Mouse (Mus musculus) adrenal gland, postnatal 25 days (tissue): Measurements from ENCODE around the gene Foxc2. TPM values are rescaled to one million over a fixed set of nuclear protein-coding genes. Genes with fewer than 3 reads are reported as not detected.
A peak's percentile ranks its signal among the peaks of the same experiment; 100 is the strongest.

Source experiments
- DNase-seq: peaks from one replicate; pipeline ENCODE4 v3.0.0; 2021; ENCODE audit warnings: mixed read lengths
- long read RNA-seq: library from polyadenylated mRNA; stranded (forward); transcript quantifications from one replicate; pipeline ENCODE4 v2.0.0, GENCODE M21; 2021
- total RNA-seq: library from RNA; stranded (reverse); gene quantifications from 2 replicates; pipeline ENCODE4 v1.2.3, GENCODE M21; 2021

The Foxc2 gene
- 2.7 and 3.6 TPM in 2 replicates for total RNA-seq
- long read RNA-seq, partial matches to known transcripts, result 0 of 3 reads
- long read RNA-seq, other reads (novel, unspliced or antisense), result 0 of 3 reads

- DNase-seq, result peak; percentile 80
Measured at GRCm38 (mm10) chr8:121115948-121116347, at the start of gene Foxc2. Gene Foxc2 (plus strand): TSS chr8:121116171.

GRCm38 (mm10) chr8:121071454-121071853 is 44.5 kb upstream of the Foxc2 start:
- no peak for DNase-seq

- no peak for DNase-seq
Measured at GRCm38 (mm10) chr8:121072406-121073130, 43.4 kb upstream of the Foxc2 start.

- no peak for DNase-seq
Measured at GRCm38 (mm10) chr8:121073174-121074107, 42.5 kb upstream of the Foxc2 start.

- no peak for DNase-seq
Measured at GRCm38 (mm10) chr8:121074108-121074847, 41.7 kb upstream of the Foxc2 start.

GRCm38 (mm10) chr8:121074848-121075145 is 41.2 kb upstream of the Foxc2 start:
- DNase-seq, result no peak

GRCm38 (mm10) chr8:121075936-121076335 is 40.0 kb upstream of the Foxc2 start:
- DNase-seq, result no peak

- DNase-seq, result no peak
Measured at GRCm38 (mm10) chr8:121076555-121076954, 39.4 kb upstream of the Foxc2 start.

- no peak for DNase-seq
Measured at GRCm38 (mm10) chr8:121078721-121079120, 37.2 kb upstream of the Foxc2 start.

GRCm38 (mm10) chr8:121079201-121079600 is 36.8 kb upstream of the Foxc2 start:
- no peak for DNase-seq

GRCm38 (mm10) chr8:121079944-121080343 is 36.0 kb upstream of the Foxc2 start:
- no peak for DNase-seq

GRCm38 (mm10) chr8:121080361-121081090 is 35.4 kb upstream of the Foxc2 start:
- DNase-seq, result no peak

- DNase-seq, result no peak
Measured at GRCm38 (mm10) chr8:121081398-121081797, 34.6 kb upstream of the Foxc2 start.

- no peak for DNase-seq
Measured at GRCm38 (mm10) chr8:121082218-121083092, 33.5 kb upstream of the Foxc2 start.

- DNase-seq, result peak; percentile 75
Measured at GRCm38 (mm10) chr8:121083093-121083935, 32.7 kb upstream of the Foxc2 start.

- DNase-seq, result no peak
Measured at GRCm38 (mm10) chr8:121083936-121084209, 32.1 kb upstream of the Foxc2 start.

- DNase-seq, result peak; percentile 17
Measured at GRCm38 (mm10) chr8:121084210-121084951, 31.6 kb upstream of the Foxc2 start, which contains the start of gene Foxf1. Gene Foxf1 (plus strand): TSS chr8:121084386.

- no peak for DNase-seq
Measured at GRCm38 (mm10) chr8:121085011-121085410, 31.0 kb upstream of the Foxc2 start.

- no peak for DNase-seq
Measured at GRCm38 (mm10) chr8:121085561-121085960, 30.4 kb upstream of the Foxc2 start.
